Mouse (Mus musculus) liver, postnatal 0 days (tissue): ENCODE data around the gene Pla2g4b. TPM values are rescaled to one million over a fixed set of nuclear protein-coding genes. Genes with fewer than 3 reads are reported as not detected.

Experiments used
- ATAC-seq: fragments of 200-750 bp; cut with Nextera tagmentation; 2 replicates; pipeline ENCODE4 v1.8.0; 2017; ENCODE audit warnings: mild to moderate bottlenecking, moderate library complexity
- DNase-seq: peaks from one replicate; pipeline ENCODE4 v3.0.0-alpha.2; 2016
- H3K27ac ChIP-seq: fragments of 300-500 bp; sonication (generic); 2 replicates; pipeline ENCODE4 v1.5.1; 2014; ENCODE audit warnings: antibody characterized with exemption, moderate library complexity, mild to moderate bottlenecking, low read depth
- H3K27me3 ChIP-seq: fragments of 300-500 bp; sonication (generic); 2 replicates; pipeline ENCODE4 v1.6.1; 2014; ENCODE audit warnings: low read length, control low read depth, mixed read lengths; ENCODE audit not compliant: insufficient read depth
- H3K36me3 ChIP-seq: fragments of 300-500 bp; sonication (generic); replicated peaks from 2 replicates; pipeline ENCODE4 v1.6.1; 2014; ENCODE audit warnings: mild to moderate bottlenecking, control low read depth, low read length, moderate library complexity, mixed read lengths; ENCODE audit not compliant: insufficient read depth
- H3K4me1 ChIP-seq: fragments of 300-500 bp; sonication (generic); 2 replicates; pipeline ENCODE4 v1.6.1; 2014; ENCODE audit warnings: antibody characterized with exemption, mild to moderate bottlenecking, control low read depth; ENCODE audit not compliant: insufficient read depth
- H3K4me2 ChIP-seq: fragments of 300-500 bp; sonication (generic); 2 replicates; pipeline ENCODE4 v1.6.1; 2014; ENCODE audit warnings: low read depth, mild to moderate bottlenecking, low read length, moderate library complexity, mixed read lengths
- H3K4me3 ChIP-seq: fragments of 300-500 bp; sonication (generic); 2 replicates; pipeline ENCODE4 v1.5.1; 2014; ENCODE audit warnings: low read depth, low read length
- H3K9ac ChIP-seq: fragments of 300-500 bp; sonication (generic); replicated peaks from 2 replicates; pipeline ENCODE4 v1.6.1; 2014; ENCODE audit warnings: mild to moderate bottlenecking, moderate library complexity
- H3K9me3 ChIP-seq: fragments of 300-500 bp; sonication (generic); 2 replicates; pipeline ENCODE4 v1.6.1; 2016; ENCODE audit warnings: mild to moderate bottlenecking, control low read depth, low read length, mixed read lengths
- CTCF ChIP-seq: sonication (generic); IDR thresholded peaks from 2 replicates; pipeline ENCODE4 v1.5.1; 2016; ENCODE audit warnings: antibody characterized with exemption, low read depth
- EP300 ChIP-seq: IDR thresholded peaks from 2 replicates; pipeline ENCODE4 v1.6.1; 2016; ENCODE audit warnings: antibody characterized with exemption, low read depth, mild to moderate bottlenecking
- WGBS: fragments of 180-500 bp; shearing (Covaris S2); extraction: QIAGEN DNeasy Blood & Tissue Kit; methylation state at CpG from one replicate; pipeline ENCODE4 v1.1.7; 2014; ENCODE audit not compliant: insufficient replicate concordance; 5-methylcytosine and 5-hydroxymethylcytosine counted together
- microRNA-seq: library from miRNA; unstranded; fragments of <30 nt; microRNA quantifications from one replicate; pipeline ENCODE4, GENCODE M21; 2016
- polyA plus RNA-seq: library from polyadenylated mRNA; unstranded; fragments of >200 nt; fragmentation: Nextera tagmentation; extraction: Ambion mirVana; gene quantifications from 2 replicates; pipeline ENCODE4 v1.2.1, GENCODE M21; 2015

The Pla2g4b gene
- polyA plus RNA-seq, 1 experiment from 2014 or later, result 0.12 TPM

DNA sequence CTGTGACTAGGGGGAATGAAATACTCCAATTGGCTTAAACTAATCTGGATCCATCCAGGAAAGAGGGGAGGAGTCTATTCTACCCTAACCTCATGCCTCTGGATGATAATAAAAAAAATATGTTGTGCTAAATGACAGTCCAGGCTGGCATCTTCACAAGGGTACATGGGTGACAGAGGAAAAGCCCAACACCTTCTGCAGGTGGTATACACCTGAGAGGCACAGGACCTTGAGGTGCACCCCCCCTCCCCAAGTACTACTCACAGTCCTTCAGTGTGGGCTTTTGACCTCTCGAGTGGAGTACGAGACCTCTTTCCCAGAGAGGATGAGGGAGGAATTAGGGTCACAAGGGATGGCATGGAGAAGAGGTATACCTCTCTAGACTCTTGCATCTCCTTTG lies 54.7 kb downstream of the Pla2g4b start:
- H3K4me2 ChIP-seq, result no peak overlapping the region
- H3K36me3 ChIP-seq, result peaks cover 9% of the 10 kb centered on the region; the same call in 1 of the 2 replicates
- DNase-seq (no peak), ATAC-seq (no peak)
- TF ChIP-seq CTCF, result no peak
- no peak for TF ChIP-seq EP300
- WGBS, result 73% methylated on average over 2 of the region's 2 CpGs
- no peak overlapping the region for H3K4me3 ChIP-seq
- no peak overlapping the region for H3K9ac ChIP-seq
- H3K27ac ChIP-seq, result no peak overlapping the region
- H3K4me1 ChIP-seq, result 0 out of 2 replicates have a peak, but pooled peaks cover 2% of the 10 kb centered on the region
- H3K27me3 ChIP-seq, result no peaks in the 10 kb centered on the region
- H3K9me3 ChIP-seq, result no peaks in the 10 kb centered on the region

DNA sequence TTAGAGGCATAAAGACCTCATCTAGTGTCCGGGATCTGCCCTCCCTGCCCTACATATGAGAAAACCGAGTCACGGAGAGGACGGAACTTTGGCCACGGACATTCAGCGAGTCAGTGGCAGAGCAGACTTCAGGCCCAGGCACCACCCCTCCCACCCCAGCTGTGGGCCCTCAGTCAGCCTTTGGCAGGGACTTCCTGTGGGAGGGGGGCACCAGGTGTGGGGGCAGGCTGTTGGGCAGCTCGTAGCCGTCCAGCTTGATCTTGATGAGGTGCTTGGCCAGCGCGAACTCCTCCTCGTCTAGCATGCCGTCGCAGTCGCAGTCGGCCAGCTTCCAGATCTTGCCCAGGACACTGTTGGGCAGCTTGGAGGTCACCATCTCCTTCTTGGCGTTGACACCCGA lies 57.8 kb downstream of the Pla2g4b start:
- Histone ChIP-seq H3K27me3 (no peaks in the 10 kb centered on the region), H3K9ac (no peak overlapping the region), H3K4me3 (no peak overlapping the region), H3K36me3 (peaks cover 9% of the 10 kb centered on the region; the same call in 1 of the 2 replicates), H3K27ac (no peak overlapping the region), H3K4me2 (no peak overlapping the region), H3K9me3 (no peaks in the 10 kb centered on the region), H3K4me1 (no peaks in the 10 kb centered on the region)
- TF ChIP-seq CTCF, result no peak
- TF ChIP-seq EP300, result no peak
- WGBS, result 90% methylated on average over 17 of the region's 17 CpGs
- ATAC-seq (no peak), DNase-seq (no peak)

Small RNAs within 50 kb of the gene (microRNA-seq; reads per million reads assigned to microRNA genes)
- not detected for gene Mir7665

Other genes starting within 250 kb of the Pla2g4b start
- 3.7 and 3.9 TPM in 2 replicates for gene Rpap1, start 245.9 kb upstream of the Pla2g4b start, polyA plus RNA-seq
- gene Tyro3, start 235.7 kb upstream of the Pla2g4b start, polyA plus RNA-seq, result 0.26 and 0.30 TPM in 2 replicates
- gene Mga, start 136.2 kb upstream of the Pla2g4b start, polyA plus RNA-seq, result 4.3 and 4.6 TPM in 2 replicates
- gene Mapkbp1, start 60.7 kb upstream of the Pla2g4b start, polyA plus RNA-seq, result 0.22 and 0.27 TPM in 2 replicates
- gene Jmjd7, start 5.9 kb upstream of the Pla2g4b start, polyA plus RNA-seq, result 4.0 and 4.8 TPM in 2 replicates
- 0.13 and 0.38 TPM in 2 replicates for gene Gm28042, start 5.9 kb upstream of the Pla2g4b start, polyA plus RNA-seq
- gene Ehd4, start 121.2 kb downstream of the Pla2g4b start, polyA plus RNA-seq, result 20.8 and 29.2 TPM in 2 replicates
- not detected in 2 replicates for gene Pla2g4e, start 211.9 kb downstream of the Pla2g4b start, polyA plus RNA-seq